Mouse (Mus musculus) urinary bladder, adult 2 months (tissue): ENCODE measurements around the gene Gm6871. TPM values are rescaled to one million over a fixed set of nuclear protein-coding genes. Genes with fewer than 3 reads are reported as not detected.
A peak's percentile ranks its signal among the peaks of the same experiment; 100 is the strongest.
"Not testable (repeated sequence)": the region's sequence is repeated elsewhere in the genome, so short reads cannot be mapped to it uniquely, and the experiment has no call there.

Experiments
- DNase-seq: peaks from one replicate; pipeline ENCODE4 v3.0.0; 2022; ENCODE audit warnings: low spot score
- polyA plus RNA-seq: library from polyadenylated mRNA; depleted of rRNA; stranded (reverse); fragments of >200 nt; gene quantifications from 2 replicates; pipeline ENCODE4 v1.2.3, GENCODE M21; 2012; rRNA removed

Gm6871 gene
- polyA plus RNA-seq, result not detected in 2 replicates

- not testable (repeated sequence) for DNase-seq
Measured at GRCm38 (mm10) chr7:41573562-41573961, at the start of gene Gm6871. Gm6871 (minus strand) TSS chr7:41573662.

GRCm38 (mm10) chr7:41616241-41616640, 42.8 kb upstream of the Gm6871 start:
- not testable (repeated sequence) for DNase-seq

GRCm38 (mm10) chr7:41611654-41612053, 38.2 kb upstream of the Gm6871 start:
- no peak for DNase-seq

- no peak for DNase-seq
Measured at GRCm38 (mm10) chr7:41599932-41600548, 26.6 kb upstream of the Gm6871 start.

- peak; percentile 64 for DNase-seq
Measured at GRCm38 (mm10) chr7:41599034-41599813, 25.8 kb upstream of the Gm6871 start, which contains the start of gene 2610021A01Rik. 2610021A01Rik (plus strand) TSS chr7:41599230.

- no peak for DNase-seq
Measured at GRCm38 (mm10) chr7:41598615-41599014, 25.2 kb upstream of the Gm6871 start.

GRCm38 (mm10) chr7:41587831-41588230, 14.4 kb upstream of the Gm6871 start:
- not testable (repeated sequence) for DNase-seq

- DNase-seq, result no peak
Measured at GRCm38 (mm10) chr7:41582028-41582427, 8.6 kb upstream of the Gm6871 start.

GRCm38 (mm10) chr7:41577956-41578355, 4.5 kb upstream of the Gm6871 start:
- DNase-seq, result no peak

GRCm38 (mm10) chr7:41560681-41561080, 12.8 kb downstream of the Gm6871 start:
- DNase-seq, result no peak

GRCm38 (mm10) chr7:41512672-41513071, 60.8 kb downstream of the Gm6871 start:
- no peak for DNase-seq

GRCm38 (mm10) chr7:41512207-41512606, 61.3 kb downstream of the Gm6871 start:
- no peak for DNase-seq

GRCm38 (mm10) chr7:41502402-41502801, 71.1 kb downstream of the Gm6871 start:
- no peak for DNase-seq

- DNase-seq, result peak; percentile 31
Measured at GRCm38 (mm10) chr7:41500151-41500934, 73.1 kb downstream of the Gm6871 start.

- peak; percentile 98 for DNase-seq
Measured at GRCm38 (mm10) chr7:41499389-41500049, 73.9 kb downstream of the Gm6871 start, which contains the start of the genes Gm20449 and AW146154. Gm20449 (minus strand) TSS chr7:41499417. AW146154 (minus strand) TSS chr7:41499890.

GRCm38 (mm10) chr7:41499018-41499388, 74.5 kb downstream of the Gm6871 start:
- not testable (repeated sequence) for DNase-seq

GRCm38 (mm10) chr7:41498464-41498863, 75.0 kb downstream of the Gm6871 start:
- DNase-seq, result not testable (repeated sequence)

- DNase-seq, result no peak
Measured at GRCm38 (mm10) chr7:41497871-41498270, 75.6 kb downstream of the Gm6871 start.
